Mouse (Mus musculus) frontal cortex, adult 2 months (tissue): ENCODE results near the gene Grn. TPM values are rescaled to one million over a fixed set of nuclear protein-coding genes. Genes with fewer than 3 reads are reported as not detected.

Experiments
- DNase-seq, 2 experiments: peaks; one replicate each; pipeline ENCODE4 v3.0.0; 2022; ENCODE audit warnings: low spot score in 1 of 2; ENCODE audit errors: extremely low spot score in 1 of 2
- polyA plus RNA-seq: library from polyadenylated mRNA; depleted of rRNA; stranded (reverse); fragments of >200 nt; gene quantifications from 2 replicates; pipeline ENCODE4 v1.2.3, GENCODE M21; 2012

Gene Grn
- polyA plus RNA-seq, 1 experiment, result 78.2 TPM

- DNase-seq, result no peak
Measured at GRCm38 (mm10) chr11:102418887-102419286, 11.2 kb upstream of the Grn start.

DNA sequence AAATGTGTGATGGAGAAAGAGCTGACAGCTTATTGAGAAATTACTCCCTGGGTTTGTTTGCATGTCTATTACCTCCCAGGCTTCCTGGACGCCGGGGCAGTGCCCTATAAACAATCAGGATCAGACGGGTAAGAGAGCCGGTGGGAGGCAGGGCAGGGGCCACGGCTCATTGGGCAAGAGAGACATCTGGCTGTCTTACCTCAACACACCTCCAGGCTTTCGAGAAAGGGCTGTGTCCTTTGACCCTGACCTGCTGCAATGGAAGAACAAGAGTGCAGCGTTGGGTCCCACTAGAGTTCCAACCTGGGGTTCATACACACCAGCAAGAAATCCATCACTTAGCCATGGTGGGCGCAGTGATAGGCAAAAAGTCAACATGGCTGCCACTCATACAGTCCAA, 8.6 kb upstream of the Grn start:
- no peak for DNase-seq

- DNase-seq, result no peak
Measured at GRCm38 (mm10) chr11:102424666-102425065, 5.4 kb upstream of the Grn start.

DNA sequence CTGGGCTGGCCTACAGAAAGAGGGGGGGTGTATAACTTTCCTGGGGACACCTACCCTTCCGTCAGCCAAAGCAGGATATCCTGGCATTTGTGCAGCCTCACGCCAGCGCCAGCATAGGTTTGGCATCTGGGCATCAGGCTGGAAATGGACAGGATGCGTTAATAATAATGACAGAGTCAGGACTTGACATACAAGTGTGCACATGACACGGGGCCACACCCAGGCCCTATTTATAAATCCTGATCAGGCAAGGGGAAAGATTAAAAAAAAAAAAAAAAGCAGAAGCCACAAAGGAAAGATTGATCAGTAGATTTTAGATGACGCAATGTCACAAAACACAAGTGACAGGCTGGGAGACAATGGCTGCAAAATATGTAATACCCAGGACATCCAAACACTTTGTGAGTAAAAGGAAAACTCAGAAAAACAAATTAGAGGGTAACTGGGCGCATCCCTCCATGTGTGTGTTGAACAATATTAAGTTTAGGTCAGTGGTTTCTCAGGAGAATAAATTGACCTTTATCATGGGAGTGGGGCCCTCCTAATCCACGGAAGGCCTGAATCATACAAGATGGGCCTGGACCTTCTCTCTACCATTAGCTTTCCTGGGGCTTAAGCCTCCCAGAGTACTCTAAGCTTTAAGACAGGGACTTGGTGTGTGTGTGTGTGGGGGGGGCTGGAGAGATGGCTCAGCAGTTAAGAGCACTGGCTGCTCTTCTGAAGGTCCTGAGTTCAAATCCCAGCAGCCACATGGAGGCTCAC, 4.4 kb upstream of the Grn start:
- no peak for DNase-seq

DNA sequence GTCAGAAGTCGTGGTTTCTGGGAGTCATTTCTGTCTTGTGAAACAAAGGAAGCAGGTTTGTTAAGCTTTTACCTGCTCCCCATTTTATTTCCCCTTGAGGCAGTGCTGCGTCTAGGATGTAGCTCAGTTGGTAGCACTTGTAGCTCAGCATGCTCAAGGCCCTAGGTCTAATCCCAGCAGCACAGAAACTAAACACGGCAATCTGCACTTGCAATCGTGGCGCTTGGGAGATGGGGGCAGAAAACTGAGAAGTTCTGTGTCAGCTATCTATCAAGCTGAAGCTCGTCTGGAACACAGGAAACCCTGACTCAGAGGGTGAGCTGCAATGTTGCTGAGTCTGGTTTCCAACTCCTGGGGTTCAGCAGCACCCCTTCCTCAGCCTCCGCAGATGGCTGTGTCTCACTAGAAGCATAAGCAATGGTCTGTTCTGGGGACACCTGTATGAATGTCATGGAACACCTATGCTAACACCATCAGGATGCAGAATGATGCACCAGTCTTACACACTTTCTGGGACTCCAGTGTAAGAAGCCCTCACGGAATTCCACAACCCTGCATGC, 1.1 kb upstream of the Grn start:
- DNase-seq, result no peak

DNA sequence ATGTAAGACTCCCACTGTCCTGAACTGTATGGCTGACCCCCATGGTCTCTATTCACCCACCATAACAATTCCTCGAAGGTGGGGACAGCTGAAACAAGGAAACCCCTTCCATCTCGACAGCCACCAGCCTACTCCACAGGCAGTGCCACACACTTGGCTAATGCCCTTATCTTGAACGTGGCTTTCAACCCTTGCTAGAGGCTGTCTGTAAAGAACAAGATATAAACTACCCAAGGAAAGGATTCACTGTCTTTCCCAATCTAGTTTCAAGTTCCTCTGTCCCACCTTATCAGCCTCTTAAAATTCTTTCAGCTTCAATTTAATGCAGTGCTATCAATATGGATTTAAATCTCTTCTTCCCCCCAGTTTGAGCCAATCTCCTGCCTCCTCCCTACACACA, 564 bp upstream of the Grn start:
- no peak for DNase-seq

- peak in 1 of 2 experiments; percentile 92 for DNase-seq
Measured at GRCm38 (mm10) chr11:102431018-102431645, 1.0 kb downstream of the Grn start.

- DNase-seq, result no peak
Measured at GRCm38 (mm10) chr11:102431728-102432114, 1.6 kb downstream of the Grn start.

DNA sequence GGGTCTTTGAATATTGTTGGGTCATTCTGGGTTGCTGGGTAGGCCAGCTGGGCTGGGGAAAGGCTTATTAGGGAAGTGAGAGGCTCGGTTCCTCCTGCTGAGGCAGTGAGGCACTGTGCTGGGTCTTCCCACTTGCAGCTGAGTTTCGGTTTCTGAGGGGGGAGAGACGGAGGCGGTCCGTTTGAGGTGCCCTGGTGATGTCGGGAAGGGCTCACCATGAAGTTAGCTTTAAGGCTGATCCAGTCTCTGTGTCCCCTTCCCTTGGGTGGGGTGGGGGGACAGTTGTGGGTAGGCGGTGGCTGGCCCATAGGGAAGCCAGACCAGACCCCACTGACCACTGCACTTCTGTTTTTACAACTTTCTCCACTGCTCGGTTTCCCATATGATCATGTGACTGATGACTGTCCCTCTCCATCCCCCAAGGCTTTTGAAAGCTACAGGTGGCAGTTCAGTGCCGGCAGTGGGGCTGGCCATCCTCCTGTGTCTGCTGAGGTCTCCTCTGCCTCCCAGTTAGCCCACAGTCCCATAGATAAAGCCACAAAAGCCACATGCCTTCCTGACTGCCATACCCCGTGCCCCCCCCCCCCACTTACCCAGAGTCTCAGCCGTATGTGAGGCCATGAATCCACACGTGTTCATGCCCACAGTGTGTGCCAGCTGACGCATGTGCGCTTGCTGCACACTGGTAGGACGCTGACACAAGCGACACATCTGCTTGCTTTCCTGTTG, 2.2 kb downstream of the Grn start:
- no peak for DNase-seq

DNA sequence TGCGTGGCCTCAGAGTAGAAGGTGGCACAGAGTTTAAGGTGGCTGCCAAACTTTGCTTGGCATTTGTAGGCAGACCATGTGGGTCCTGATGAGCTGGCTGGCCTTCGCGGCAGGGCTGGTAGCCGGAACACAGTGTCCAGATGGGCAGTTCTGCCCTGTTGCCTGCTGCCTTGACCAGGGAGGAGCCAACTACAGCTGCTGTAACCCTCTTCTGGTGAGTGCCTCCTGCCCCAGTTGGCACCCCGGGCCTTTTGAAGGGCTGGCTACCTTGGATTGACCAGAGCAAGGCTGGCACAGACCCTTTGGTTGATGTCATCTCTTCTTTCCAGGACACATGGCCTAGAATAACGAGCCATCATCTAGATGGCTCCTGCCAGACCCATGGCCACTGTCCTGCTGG, 2.8 kb downstream of the Grn start:
- DNase-seq, result no peak

- no peak for DNase-seq
Measured at GRCm38 (mm10) chr11:102433866-102434265, 3.8 kb downstream of the Grn start.

GRCm38 (mm10) chr11:102434406-102434805, 4.3 kb downstream of the Grn start:
- peak in 1 of 2 experiments; percentile 97 for DNase-seq

DNA sequence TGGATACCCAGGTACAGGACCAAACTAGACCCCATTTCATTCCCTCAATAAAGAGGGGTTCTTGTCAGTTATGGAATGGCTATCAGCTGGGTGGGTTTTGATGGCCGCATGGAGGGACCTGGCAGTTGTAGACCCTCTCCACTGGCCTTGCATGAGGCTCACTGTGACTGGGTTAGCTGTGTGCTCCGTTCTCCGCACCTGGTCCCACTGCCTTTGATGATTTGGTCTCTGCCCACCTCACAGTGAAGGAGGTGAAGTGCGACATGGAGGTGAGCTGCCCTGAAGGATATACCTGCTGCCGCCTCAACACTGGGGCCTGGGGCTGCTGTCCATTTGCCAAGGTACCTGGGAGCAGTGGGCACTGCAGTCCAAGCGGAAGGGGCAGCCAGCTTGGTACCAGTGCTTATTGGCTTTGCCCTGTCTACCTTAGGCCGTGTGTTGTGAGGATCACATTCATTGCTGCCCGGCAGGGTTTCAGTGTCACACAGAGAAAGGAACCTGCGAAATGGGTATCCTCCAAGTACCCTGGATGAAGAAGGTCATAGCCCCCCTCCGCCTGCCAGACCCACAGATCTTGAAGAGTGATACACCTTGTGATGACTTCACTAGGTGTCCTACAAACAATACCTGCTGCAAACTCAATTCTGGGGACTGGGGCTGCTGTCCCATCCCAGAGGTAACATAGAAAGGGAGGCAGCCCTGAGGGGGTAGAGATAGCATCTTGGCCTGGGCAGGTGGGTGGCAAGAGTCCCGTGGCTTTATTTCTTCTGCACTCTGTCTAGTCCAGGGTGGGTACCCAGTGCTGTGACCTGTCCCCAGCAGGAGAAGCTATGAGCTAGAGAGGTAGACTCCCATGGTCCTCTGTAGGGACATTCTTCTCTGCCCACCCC, 4.9 kb downstream of the Grn start:
- no peak for DNase-seq

DNA sequence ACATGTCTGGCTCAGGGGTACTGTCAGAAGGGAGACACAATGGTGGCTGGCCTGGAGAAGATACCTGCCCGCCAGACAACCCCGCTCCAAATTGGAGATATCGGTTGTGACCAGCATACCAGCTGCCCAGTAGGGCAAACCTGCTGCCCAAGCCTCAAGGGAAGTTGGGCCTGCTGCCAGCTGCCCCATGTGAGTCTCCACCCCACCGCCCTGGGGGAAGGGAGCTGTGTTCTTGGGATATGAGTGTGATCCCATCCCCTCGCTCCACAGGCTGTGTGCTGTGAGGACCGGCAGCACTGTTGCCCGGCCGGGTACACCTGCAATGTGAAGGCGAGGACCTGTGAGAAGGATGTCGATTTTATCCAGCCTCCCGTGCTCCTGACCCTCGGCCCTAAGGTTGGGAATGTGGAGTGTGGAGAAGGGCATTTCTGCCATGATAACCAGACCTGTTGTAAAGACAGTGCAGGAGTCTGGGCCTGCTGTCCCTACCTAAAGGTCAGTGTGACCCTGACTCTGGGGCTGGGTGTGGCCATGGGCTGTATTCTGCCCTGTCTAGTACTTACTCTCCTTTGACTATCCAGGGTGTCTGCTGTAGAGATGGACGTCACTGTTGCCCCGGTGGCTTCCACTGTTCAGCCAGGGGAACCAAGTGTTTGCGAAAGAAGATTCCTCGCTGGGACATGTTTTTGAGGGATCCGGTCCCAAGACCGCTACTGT, 5.8 kb downstream of the Grn start:
- DNase-seq, result no peak

DNA sequence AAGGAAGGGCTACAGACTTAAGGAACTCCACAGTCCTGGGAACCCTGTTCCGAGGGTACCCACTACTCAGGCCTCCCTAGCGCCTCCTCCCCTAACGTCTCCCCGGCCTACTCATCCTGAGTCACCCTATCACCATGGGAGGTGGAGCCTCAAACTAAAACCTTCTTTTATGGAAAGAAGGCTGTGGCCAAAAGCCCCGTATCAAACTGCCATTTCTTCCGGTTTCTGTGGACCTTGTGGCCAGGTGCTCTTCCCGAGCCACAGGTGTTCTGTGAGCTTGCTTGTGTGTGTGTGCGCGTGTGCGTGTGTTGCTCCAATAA, 6.3 kb downstream of the Grn start:
- DNase-seq, result no peak

GRCm38 (mm10) chr11:102437120-102438061, 7.3 kb downstream of the Grn start:
- DNase-seq, result peak in 1 of 2 experiments; percentile 68

DNA sequence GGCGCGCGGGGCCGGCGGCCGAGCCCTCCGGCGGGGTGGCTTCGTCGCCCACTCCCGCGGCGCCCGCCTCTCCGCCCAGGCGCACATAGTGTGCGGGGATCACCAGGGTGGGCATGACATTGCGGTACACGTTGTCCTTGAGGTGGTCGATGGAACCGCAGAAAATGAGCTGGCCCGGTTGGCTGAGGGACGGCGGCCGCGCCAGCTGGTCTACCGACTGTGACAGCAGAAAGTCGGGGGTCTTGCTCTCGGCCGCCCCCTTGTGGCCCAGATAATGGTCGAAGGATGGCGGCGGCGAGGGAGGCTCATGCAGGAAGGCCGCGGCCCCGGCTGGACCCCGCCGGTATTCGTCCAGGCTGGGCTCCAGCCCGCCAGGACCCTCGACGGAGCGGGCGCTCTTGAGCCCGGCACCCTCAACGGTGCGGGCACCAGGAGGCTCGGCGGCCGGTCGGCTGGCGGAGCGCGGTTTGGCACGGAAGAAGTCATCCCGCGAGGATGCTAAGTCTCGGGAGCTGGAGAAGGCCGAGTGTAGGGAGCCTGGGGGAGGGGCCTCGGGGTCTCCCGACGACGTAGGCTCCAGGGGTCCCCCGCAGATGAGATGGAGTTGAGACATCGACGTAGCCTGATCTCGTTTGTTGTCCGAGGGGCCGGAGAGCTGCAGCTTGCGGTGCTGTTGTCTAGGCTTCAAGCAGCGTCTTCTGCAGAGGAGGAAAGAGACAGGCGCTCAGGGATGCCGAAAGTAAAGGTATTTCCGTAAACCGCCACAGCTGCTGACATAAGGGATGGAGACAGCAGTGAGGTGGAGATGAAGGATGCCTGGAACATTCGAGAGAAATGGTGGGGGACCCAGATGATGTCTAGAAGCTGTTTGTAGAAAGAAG, 8.3 kb downstream of the Grn start:
- DNase-seq, result peak in 1 of 2 experiments; percentile 85
